Mouse (Mus musculus) thymus, adult 18-20 months (tissue): ENCODE measurements around the gene Zfp358.
A peak's percentile ranks its signal among the peaks of the same experiment; 100 is the strongest.

Experiments used
- DNase-seq, 2 experiments: peaks; one replicate each; pipeline ENCODE4 v3.0.0; 2022; ENCODE audit warnings: mixed read lengths in 2 of 2

Zfp358 gene

GRCm38 (mm10) chr8:3492901-3493844 is at the start of gene Zfp358:
TSS of gene Zfp358 (plus strand) at chr8:3493138.
- DNase-seq: peak; percentile 51 to 59

- no peak for DNase-seq
Observed at GRCm38 (mm10) chr8:3449226-3449625, 43.7 kb upstream of the Zfp358 start.

GRCm38 (mm10) chr8:3450670-3451069 is 42.3 kb upstream of the Zfp358 start:
- DNase-seq: no peak

GRCm38 (mm10) chr8:3451992-3452391 is 40.9 kb upstream of the Zfp358 start:
- DNase-seq: no peak

- DNase-seq: no peak
Observed at GRCm38 (mm10) chr8:3463248-3463647, 29.7 kb upstream of the Zfp358 start.

- DNase-seq: peak in 1 of 2 experiments; percentile 23
Observed at GRCm38 (mm10) chr8:3464309-3464708, 28.6 kb upstream of the Zfp358 start.

- peak; percentile 83 to 88 for DNase-seq
Observed at GRCm38 (mm10) chr8:3467006-3467885, 25.7 kb upstream of the Zfp358 start, which contains the start of gene Pex11g. TSS of gene Pex11g (minus strand) at chr8:3467680.

GRCm38 (mm10) chr8:3467886-3468545 is 24.9 kb upstream of the Zfp358 start:
- DNase-seq: no peak

- DNase-seq: no peak
Observed at GRCm38 (mm10) chr8:3468838-3469237, 24.1 kb upstream of the Zfp358 start.

- DNase-seq: no peak
Observed at GRCm38 (mm10) chr8:3470562-3470961, 22.4 kb upstream of the Zfp358 start, which contains the start of gene Tex45. TSS of gene Tex45 (plus strand) at chr8:3470862.

GRCm38 (mm10) chr8:3475715-3476429 is 17.1 kb upstream of the Zfp358 start:
- no peak for DNase-seq

- DNase-seq: no peak
Observed at GRCm38 (mm10) chr8:3480221-3480785, 12.6 kb upstream of the Zfp358 start.

- DNase-seq: no peak
Observed at GRCm38 (mm10) chr8:3481605-3482004, 11.3 kb upstream of the Zfp358 start.

- no peak for DNase-seq
Observed at GRCm38 (mm10) chr8:3482240-3482740, 10.6 kb upstream of the Zfp358 start.

GRCm38 (mm10) chr8:3483546-3483945 is 9.4 kb upstream of the Zfp358 start:
- no peak for DNase-seq

- no peak for DNase-seq
Observed at GRCm38 (mm10) chr8:3485192-3485591, 7.7 kb upstream of the Zfp358 start.

GRCm38 (mm10) chr8:3493845-3494208 is 889 bp downstream of the Zfp358 start:
- no peak for DNase-seq

GRCm38 (mm10) chr8:3495578-3496427 is 2.9 kb downstream of the Zfp358 start:
- no peak for DNase-seq

GRCm38 (mm10) chr8:3496428-3496748 is 3.5 kb downstream of the Zfp358 start:
- no peak for DNase-seq

- DNase-seq: no peak
Observed at GRCm38 (mm10) chr8:3498583-3498982, 5.6 kb downstream of the Zfp358 start.

- DNase-seq: no peak
Observed at GRCm38 (mm10) chr8:3499751-3500150, 6.8 kb downstream of the Zfp358 start.
